Mouse (Mus musculus) stomach, postnatal 0 days (tissue): ENCODE measurements around the gene Enkur.

Experiments used
- CTCF ChIP-seq: IDR thresholded peaks from 2 replicates; pipeline ENCODE4 v1.5.1; 2016; ENCODE audit warnings: antibody characterized with exemption, low read depth, mild to moderate bottlenecking, moderate library complexity
- EP300 ChIP-seq: optimal IDR thresholded peaks from 2 replicates; pipeline ENCODE3; 2016; ENCODE audit warnings: antibody characterized with exemption

- TF ChIP-seq CTCF (no peak), EP300 (no peak)
Measured at GRCm38 (mm10) chr2:21222453-21223384, 17.6 kb upstream of the Enkur start.
